Mouse (Mus musculus) heart, embryonic 10.5 days (tissue): ENCODE measurements at regions not wholly inside any gene's neighbourhood (a gene's known extent, or its start where the extent isn't known, plus 50 kb on each side); places are given as distances from the start of the nearest gene placed in this dataset.

ENCODE experiments used
- DNase-seq: peaks from one replicate; pipeline ENCODE4 v3.0.0-alpha.2; 2017; ENCODE audit warnings: low spot score
- H3K27ac ChIP-seq: fragments of 300-500 bp; sonication (generic); 2 replicates; pipeline ENCODE4 v1.5.1; 2016; ENCODE audit warnings: mild to moderate bottlenecking
- H3K27me3 ChIP-seq: fragments of 300-500 bp; sonication (generic); 2 replicates; pipeline ENCODE4 v1.6.1; 2016; ENCODE audit warnings: mild to moderate bottlenecking; ENCODE audit not compliant: poor library complexity, insufficient read depth, severe bottlenecking
- H3K36me3 ChIP-seq: fragments of 300-500 bp; sonication (generic); 2 replicates; pipeline ENCODE4 v1.6.1; 2016; ENCODE audit warnings: mild to moderate bottlenecking, moderate library complexity
- H3K4me1 ChIP-seq: fragments of 300-500 bp; sonication (generic); 2 replicates; pipeline ENCODE4 v1.6.1; 2016; ENCODE audit warnings: mild to moderate bottlenecking
- H3K4me3 ChIP-seq: fragments of 300-500 bp; sonication (generic); 2 replicates; pipeline ENCODE4 v1.5.1; 2016; ENCODE audit warnings: mild to moderate bottlenecking, moderate library complexity
- H3K9me3 ChIP-seq: fragments of 300-500 bp; sonication (generic); 2 replicates; pipeline ENCODE4 v1.6.1; 2016; ENCODE audit warnings: mild to moderate bottlenecking, moderate library complexity
- WGBS: fragments of 180-500 bp; shearing (Covaris S2); methylation state at CpG from one replicate; pipeline ENCODE4 v1.1.7; 2016; 5-methylcytosine and 5-hydroxymethylcytosine counted together

DNA sequence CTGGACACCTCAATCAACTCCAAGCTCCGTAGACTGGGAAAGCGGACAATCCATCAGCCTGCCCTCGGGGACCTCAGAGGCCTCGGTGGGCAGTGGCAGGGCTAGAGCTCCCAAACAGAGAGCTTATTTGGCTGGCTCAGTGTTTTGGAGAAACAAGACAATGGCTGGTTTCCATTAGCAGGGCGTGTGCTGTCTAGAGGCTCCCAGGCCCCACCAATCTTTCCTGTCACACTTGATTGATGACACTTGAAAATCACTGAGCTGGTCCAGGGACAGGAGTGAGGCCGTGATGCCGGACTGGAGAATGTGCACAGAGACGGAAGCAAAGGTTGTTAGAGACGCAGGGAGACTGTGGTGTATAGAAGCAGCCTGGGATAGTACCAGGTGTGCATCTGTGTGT, 159.4 kb upstream of the 3110018I06Rik start:
- Histone ChIP-seq H3K27me3 (no peaks in the 10 kb centered on the region), H3K27ac (no peak overlapping the region), H3K9me3 (no peaks in the 10 kb centered on the region), H3K4me3 (no peak overlapping the region), H3K36me3 (no peaks in the 10 kb centered on the region), H3K4me1 (peaks cover 9% of the 10 kb centered on the region)
- 25% methylated on average over 9 of the region's 9 CpGs for WGBS
- no peak for DNase-seq

DNA sequence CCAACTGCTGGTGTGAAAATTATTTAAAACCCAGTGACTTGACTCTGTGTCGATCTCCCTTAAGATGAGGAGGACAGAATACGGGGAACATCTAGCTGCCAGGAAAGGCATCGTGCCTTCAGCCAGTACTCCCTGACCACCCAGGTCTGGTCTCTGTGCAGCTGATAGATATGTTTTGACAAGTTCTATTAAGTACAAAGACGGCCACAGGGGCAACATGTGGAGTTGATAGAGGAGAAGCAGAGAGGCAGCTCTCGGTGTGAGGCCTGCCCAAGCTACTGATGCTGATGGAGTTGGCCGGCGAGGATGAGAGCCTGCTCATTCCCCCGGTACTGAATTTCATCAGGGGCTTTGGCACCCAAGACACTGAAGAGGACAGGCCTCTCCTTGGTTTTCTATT, 154.1 kb upstream of the 3110018I06Rik start:
- Histone ChIP-seq H3K4me1 (peaks cover 4% of the 10 kb centered on the region; the same call in 1 of the 2 replicates), H3K36me3 (no peaks in the 10 kb centered on the region), H3K9me3 (no peaks in the 10 kb centered on the region), H3K27me3 (no peaks in the 10 kb centered on the region), H3K27ac (no peak overlapping the region), H3K4me3 (no peak overlapping the region)
- 75% methylated on average over 8 of the region's 8 CpGs for WGBS
- DNase-seq, result no peak

DNA sequence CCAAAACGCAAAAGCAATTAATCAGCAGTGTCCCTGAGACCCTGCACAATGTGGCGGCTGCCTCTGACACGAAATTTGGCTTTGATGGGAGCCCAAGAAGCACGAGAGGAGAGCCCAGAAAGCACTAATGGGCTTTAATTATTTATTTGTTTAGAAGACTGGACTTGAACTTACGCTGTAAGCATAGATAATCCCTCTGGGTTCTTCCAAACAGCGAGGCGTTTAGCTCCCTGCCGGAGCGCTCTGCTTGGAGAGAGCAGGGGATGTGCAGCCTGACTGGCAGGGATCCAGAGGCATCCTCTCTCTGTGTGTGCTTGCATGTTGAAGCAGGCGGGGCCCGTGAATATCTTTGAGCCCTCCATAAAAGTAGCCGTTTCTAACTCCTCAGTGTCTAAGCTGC, 153.3 kb upstream of the 3110018I06Rik start:
- Histone ChIP-seq H3K4me3 (no peak overlapping the region), H3K9me3 (no peaks in the 10 kb centered on the region), H3K4me1 (no peaks in the 10 kb centered on the region), H3K27ac (no peak overlapping the region), H3K36me3 (no peaks in the 10 kb centered on the region), H3K27me3 (no peaks in the 10 kb centered on the region)
- no peak for DNase-seq
- 81% methylated on average over 12 of the region's 12 CpGs for WGBS

DNA sequence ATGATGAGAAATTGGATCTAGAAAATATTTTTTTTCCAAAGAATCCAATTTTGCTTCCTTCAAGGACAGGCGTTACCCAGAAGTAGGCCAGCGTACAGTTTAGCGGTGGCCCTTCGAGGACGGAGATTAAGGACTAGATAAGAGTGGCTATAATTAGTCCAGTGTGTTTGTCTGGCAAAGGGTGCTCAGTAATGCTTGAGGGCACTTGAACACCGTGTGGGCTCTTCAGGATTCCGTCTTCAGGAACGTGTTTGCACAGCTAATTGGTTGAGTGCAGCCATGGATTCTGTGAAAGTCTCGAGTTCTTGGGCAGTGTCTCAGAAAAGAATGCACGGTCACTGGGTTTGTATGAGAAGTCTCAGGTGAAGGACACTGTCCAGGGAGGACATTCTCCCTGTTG, 149.7 kb upstream of the 3110018I06Rik start:
- WGBS, result 51% methylated on average over 10 of the region's 10 CpGs
- no peaks in the 10 kb centered on the region for H3K27me3 ChIP-seq
- DNase-seq, result peak; percentile 64
- no peaks in the 10 kb centered on the region for H3K9me3 ChIP-seq
- H3K36me3 ChIP-seq, result no peaks in the 10 kb centered on the region
- no peak overlapping the region for H3K4me3 ChIP-seq
- H3K4me1 ChIP-seq, result no peaks in the 10 kb centered on the region
- H3K27ac ChIP-seq, result no peak overlapping the region

DNA sequence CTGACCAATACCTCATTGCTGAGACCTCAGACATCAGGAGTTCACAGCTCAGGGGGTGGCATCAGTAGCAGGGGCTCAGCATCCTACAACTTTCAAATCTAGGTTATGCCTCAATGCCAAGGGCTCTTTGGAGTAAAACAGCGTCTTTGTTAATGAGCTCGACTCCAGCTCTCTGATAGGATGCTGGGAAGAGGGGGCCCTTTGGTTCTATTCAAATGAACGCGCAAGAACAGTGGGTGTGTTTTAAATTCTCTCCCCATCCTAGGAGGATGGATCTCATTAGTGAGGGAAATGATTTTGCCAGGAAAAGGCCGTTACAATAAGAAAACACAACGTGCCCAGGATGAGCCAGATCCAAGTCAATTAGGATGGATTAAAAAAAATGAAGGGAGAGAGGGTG, 132.2 kb upstream of the 3110018I06Rik start:
- H3K36me3 ChIP-seq, result no peaks in the 10 kb centered on the region
- 70% methylated on average over 6 of the region's 6 CpGs for WGBS
- no peak overlapping the region for H3K4me3 ChIP-seq
- no peak for DNase-seq
- H3K9me3 ChIP-seq, result no peaks in the 10 kb centered on the region
- H3K27ac ChIP-seq, result no peak overlapping the region
- H3K27me3 ChIP-seq, result no peaks in the 10 kb centered on the region
- no peaks in the 10 kb centered on the region for H3K4me1 ChIP-seq

DNA sequence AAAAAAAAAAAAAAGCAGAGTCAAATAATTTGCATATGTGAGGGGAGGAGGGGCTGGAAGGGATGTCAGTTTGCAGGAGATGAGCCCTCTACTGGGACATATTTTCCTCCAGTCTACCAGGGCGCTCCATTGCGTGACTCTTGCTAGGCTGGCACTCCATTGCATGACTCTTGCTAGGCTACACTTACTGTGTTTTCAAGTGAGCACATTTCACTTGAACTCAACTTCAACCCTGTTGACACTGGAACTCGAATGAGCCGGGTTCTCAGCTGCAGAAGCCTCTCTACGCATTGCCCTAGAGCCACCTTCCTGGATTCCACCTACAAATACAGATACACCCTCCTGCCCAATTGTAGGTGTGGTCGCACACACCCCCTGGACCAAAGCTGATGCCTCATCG, 131.5 kb upstream of the 3110018I06Rik start:
- Histone ChIP-seq H3K27ac (no peak overlapping the region), H3K9me3 (no peaks in the 10 kb centered on the region), H3K4me3 (no peak overlapping the region), H3K4me1 (no peaks in the 10 kb centered on the region), H3K27me3 (no peaks in the 10 kb centered on the region), H3K36me3 (no peaks in the 10 kb centered on the region)
- 88% methylated on average over 7 of the region's 7 CpGs for WGBS
- no peak for DNase-seq

DNA sequence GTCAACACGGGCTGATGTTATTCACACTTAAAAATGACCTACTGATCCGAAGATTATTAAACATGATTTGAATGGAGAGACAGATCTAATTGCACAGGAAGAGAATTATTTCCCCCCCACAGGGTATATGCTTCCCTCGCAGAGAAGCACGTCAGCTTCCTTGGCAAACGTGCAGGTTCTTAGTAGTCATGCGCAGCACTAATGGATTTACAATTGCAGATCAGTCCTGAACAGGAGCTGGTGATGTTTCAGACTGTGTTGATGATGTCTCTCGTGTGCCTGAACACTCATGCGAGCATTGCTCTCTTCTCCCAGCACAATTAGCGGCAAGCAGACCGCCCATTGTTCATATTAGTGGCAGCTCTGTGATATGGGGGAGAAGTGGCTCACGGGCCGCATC, 127.9 kb upstream of the 3110018I06Rik start:
- Histone ChIP-seq H3K4me3 (no peak overlapping the region), H3K27ac (no peak overlapping the region), H3K4me1 (0 out of 2 replicates have a peak, but pooled peaks cover 4% of the 10 kb centered on the region), H3K27me3 (no peaks in the 10 kb centered on the region), H3K36me3 (no peaks in the 10 kb centered on the region), H3K9me3 (no peaks in the 10 kb centered on the region)
- WGBS, result 86% methylated on average over 12 of the region's 12 CpGs
- DNase-seq, result no peak

DNA sequence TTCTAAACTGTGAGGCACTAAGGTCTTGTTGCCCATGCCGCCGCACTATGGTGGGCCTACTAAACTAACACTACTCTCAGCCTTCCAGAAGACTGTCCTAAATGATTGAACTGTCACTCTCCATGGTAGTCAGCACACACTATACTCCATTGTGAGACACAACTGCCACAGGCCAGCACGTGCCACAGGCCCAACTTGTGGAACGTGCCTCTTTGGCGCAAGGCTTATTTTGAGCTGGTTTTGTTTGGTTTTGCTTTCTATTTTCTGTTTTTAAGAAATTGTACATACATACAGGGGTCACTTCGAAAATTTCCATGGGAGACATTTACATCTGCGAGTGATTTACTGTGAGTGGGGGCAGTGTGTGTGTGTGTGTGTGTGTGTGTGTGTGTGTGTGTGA, 126.8 kb upstream of the 3110018I06Rik start:
- 91% methylated on average over 7 of the region's 7 CpGs for WGBS
- DNase-seq, result no peak
- Histone ChIP-seq H3K9me3 (no peaks in the 10 kb centered on the region), H3K36me3 (no peaks in the 10 kb centered on the region), H3K4me3 (no peak overlapping the region), H3K27me3 (no peaks in the 10 kb centered on the region), H3K27ac (no peak overlapping the region), H3K4me1 (0 out of 2 replicates have a peak, but pooled peaks cover 4% of the 10 kb centered on the region)

DNA sequence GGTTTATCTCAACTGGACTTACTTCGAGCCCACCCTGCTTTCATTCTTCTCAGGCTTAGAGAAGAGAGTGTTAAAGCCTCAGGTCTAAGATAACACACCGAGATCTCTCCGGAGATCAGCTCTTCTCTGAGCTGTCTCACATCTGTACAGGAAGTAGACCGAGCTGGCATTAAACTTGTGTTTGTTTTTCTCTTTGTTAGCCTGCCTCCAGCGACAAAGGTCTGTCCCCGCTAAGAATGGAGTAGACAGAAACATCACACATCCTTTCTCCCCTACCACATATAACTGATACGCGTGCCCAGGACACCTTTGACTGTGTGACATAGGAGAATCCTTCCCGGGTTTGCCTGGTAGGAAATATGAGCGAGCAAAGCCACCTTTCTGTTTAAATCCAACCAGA, 126.3 kb upstream of the 3110018I06Rik start:
- Histone ChIP-seq H3K4me1 (0 out of 2 replicates have a peak, but pooled peaks cover 4% of the 10 kb centered on the region), H3K27ac (no peak overlapping the region), H3K36me3 (no peaks in the 10 kb centered on the region), H3K4me3 (no peak overlapping the region), H3K27me3 (no peaks in the 10 kb centered on the region), H3K9me3 (no peaks in the 10 kb centered on the region)
- WGBS, result 76% methylated on average over 10 of the region's 10 CpGs
- no peak for DNase-seq

DNA sequence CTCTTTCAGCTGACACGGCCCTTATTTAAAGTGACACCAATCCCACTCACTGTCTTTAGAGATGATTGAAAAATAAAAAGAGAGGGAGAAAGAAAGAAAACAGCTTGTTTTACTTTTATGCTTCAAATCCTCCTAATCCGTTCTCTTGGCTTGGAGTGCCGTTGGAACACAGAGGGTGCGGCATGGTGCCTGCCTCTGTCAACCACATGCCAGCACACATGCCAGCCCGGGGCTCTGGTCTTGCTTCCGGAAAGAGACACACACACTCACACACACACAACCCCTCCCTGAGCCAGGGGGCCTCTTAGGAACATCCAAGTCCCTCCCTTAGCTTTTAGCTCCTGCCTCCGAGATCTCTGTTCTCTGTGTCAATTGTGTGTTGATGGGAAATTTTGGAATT, 116.2 kb upstream of the 3110018I06Rik start:
- 87% methylated on average over 7 of the region's 7 CpGs for WGBS
- Histone ChIP-seq H3K9me3 (no peaks in the 10 kb centered on the region), H3K27ac (no peak overlapping the region), H3K4me3 (no peak overlapping the region), H3K27me3 (no peaks in the 10 kb centered on the region), H3K4me1 (peaks cover 11% of the 10 kb centered on the region; the same call in 1 of the 2 replicates), H3K36me3 (no peaks in the 10 kb centered on the region)
- DNase-seq, result no peak

DNA sequence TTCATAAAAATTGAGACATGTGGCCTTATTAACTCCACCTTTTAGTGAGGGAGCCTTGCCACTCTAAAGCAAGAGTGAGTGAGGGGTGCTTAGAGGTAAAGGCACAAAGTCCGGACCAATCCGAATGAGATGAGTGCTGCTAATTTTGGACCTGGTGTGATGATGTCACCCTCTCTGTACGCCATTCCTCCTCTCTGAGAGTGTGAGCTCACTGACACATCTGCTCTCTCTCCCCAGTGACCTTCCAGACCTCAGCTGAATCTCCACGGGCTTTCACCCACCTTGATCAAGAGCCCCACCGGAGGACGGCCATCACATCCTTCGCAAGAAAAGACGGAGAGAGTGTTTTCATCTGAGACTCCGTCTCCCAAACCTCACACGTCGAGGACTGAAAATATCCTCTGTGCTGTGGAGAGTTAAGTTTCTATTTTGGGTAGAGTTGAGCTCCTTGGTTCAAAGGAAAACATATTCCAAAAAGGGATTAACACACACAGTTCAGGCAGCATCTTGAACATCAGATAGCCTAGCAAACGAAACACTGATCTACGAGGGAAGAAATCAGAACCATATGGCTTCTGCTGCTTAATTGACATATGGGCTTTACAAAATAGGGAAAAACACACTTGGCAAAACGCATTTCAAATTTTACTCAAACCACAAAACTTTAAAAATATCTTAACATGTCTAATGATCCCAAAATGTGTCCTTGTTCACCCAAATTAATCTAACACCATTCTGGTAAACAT, 96.2 kb upstream of the 3110018I06Rik start:
- peak overlapping the region; percentile 31 for H3K27ac ChIP-seq
- H3K9me3 ChIP-seq, result no peaks in the 10 kb centered on the region
- H3K4me1 ChIP-seq, result peaks cover 5% of the 10 kb centered on the region; the same call in 1 of the 2 replicates
- H3K27me3 ChIP-seq, result no peaks in the 10 kb centered on the region
- WGBS, result 43% methylated on average over 14 of the region's 14 CpGs
- no peak overlapping the region for H3K4me3 ChIP-seq
- peak; percentile 85 for DNase-seq
- no peaks in the 10 kb centered on the region for H3K36me3 ChIP-seq

DNA sequence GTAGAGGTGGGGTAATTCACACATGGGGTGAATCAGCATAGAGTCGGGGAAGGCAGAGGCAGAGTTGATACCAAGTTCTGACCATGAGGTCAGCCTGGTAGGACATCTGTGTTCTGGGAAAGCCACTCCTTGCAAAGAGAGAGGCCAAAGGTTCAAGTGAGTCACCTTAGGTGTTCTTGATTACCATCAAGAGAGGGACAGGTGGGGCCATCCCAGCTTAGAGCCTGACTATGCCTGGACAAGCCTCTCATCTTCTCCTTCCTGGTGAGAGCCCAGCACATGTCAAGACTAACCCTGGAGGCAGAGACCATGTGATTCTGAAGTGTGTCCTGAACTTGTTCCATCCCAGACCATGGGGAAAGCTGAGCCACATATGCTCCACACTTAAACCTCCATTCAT, 94.0 kb upstream of the 3110018I06Rik start:
- Histone ChIP-seq H3K36me3 (no peaks in the 10 kb centered on the region), H3K9me3 (no peaks in the 10 kb centered on the region), H3K27me3 (peaks cover 16% of the 10 kb centered on the region; the same call in 1 of the 2 replicates), H3K4me3 (no peak overlapping the region), H3K4me1 (peaks cover 5% of the 10 kb centered on the region; the same call in 1 of the 2 replicates), H3K27ac (no peak overlapping the region)
- whole genome bisulfite sequencing, result 71% methylated on average over 1 of the region's 1 CpGs
- no peak for DNase-seq

DNA sequence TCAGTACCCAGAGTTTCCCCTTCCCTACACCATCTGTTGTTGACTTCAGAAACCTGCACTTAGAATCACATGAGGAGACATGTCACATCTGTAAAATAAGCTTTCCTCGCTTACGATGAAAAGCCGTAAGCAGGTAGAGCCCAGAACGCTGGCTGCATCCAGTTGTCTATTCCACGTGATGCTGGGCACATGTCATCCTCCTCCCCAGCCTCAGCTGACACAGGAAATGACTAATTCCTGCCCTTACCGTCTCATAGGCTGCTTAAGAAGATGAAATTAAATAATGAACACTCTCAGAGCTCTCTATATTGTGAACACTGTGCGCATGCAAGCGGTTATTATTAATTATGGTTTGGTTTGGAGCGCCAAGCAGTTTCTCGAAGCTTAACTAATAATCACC, 83.6 kb upstream of the 3110018I06Rik start:
- Histone ChIP-seq H3K4me3 (no peak overlapping the region), H3K9me3 (no peaks in the 10 kb centered on the region), H3K36me3 (no peaks in the 10 kb centered on the region), H3K4me1 (peaks cover 11% of the 10 kb centered on the region; the same call in 1 of the 2 replicates), H3K27ac (no peak overlapping the region), H3K27me3 (no peaks in the 10 kb centered on the region)
- 83% methylated on average over 10 of the region's 10 CpGs for WGBS
- DNase-seq, result no peak

DNA sequence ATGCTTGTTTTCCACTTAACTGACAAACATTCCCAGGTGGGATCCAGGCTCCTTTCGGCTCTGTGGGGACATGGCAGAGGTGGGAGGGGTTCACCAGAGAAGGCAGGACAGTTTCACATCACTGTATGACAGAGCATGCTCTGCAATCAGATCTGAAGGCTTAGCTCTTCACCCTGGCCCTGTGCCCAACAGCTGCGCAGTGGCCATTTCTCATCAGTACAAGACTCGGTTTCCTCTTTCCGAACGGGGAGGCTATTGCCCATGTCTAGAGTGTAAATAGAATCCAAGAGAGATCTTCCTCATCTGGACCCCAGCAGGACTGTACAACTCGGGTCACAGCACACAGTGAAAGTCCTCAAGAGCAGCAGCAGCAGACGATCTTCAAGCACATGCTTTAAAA, 64.5 kb upstream of the 3110018I06Rik start:
- no peaks in the 10 kb centered on the region for H3K9me3 ChIP-seq
- H3K4me1 ChIP-seq, result no peaks in the 10 kb centered on the region
- no peaks in the 10 kb centered on the region for H3K36me3 ChIP-seq
- H3K4me3 ChIP-seq, result no peak overlapping the region
- WGBS, result 81% methylated on average over 7 of the region's 7 CpGs
- H3K27me3 ChIP-seq, result no peaks in the 10 kb centered on the region
- no peak overlapping the region for H3K27ac ChIP-seq
- no peak for DNase-seq
